Mouse (Mus musculus) ES-Bruce4 (cell line): Measurements from ENCODE around the gene Entpd7. TPM values are rescaled to one million over a fixed set of nuclear protein-coding genes. Genes with fewer than 3 reads are reported as not detected.

Experiments
- H3K27ac ChIP-seq: 2 replicates; pipeline ENCODE4 v1.5.1; 2012; ENCODE audit warnings: low read length, inconsistent platforms; ENCODE audit not compliant: insufficient read depth
- H3K27me3 ChIP-seq: 2 replicates; pipeline ENCODE4 v1.6.1; 2012; ENCODE audit warnings: mild to moderate bottlenecking, low read length, inconsistent platforms; ENCODE audit not compliant: control insufficient read depth, poor library complexity, insufficient read depth, severe bottlenecking
- H3K36me3 ChIP-seq: 2 replicates; pipeline ENCODE4 v1.6.1; 2012; ENCODE audit warnings: inconsistent platforms, mild to moderate bottlenecking, low read length, moderate library complexity; ENCODE audit not compliant: control insufficient read depth, poor library complexity, insufficient read depth, severe bottlenecking
- H3K4me1 ChIP-seq: one replicate; pipeline ENCODE4 v1.8.1; 2011; ENCODE audit warnings: low read length; ENCODE audit not compliant: control insufficient read depth, insufficient read depth
- H3K4me3 ChIP-seq: 2 replicates; pipeline ENCODE4 v1.5.1; 2011; ENCODE audit warnings: low read depth, mild to moderate bottlenecking, low read length
- H3K9ac ChIP-seq: 2 replicates; pipeline ENCODE4 v1.6.1; 2012; ENCODE audit warnings: low read depth, mild to moderate bottlenecking, inconsistent platforms; ENCODE audit not compliant: poor library complexity, severe bottlenecking
- H3K9me3 ChIP-seq: replicated peaks from 2 replicates; pipeline ENCODE4 v1.6.1; 2012; ENCODE audit warnings: mild to moderate bottlenecking, low read length, inconsistent platforms; ENCODE audit not compliant: control insufficient read depth, poor library complexity, insufficient read depth, severe bottlenecking
- CTCF ChIP-seq: IDR thresholded peaks from one replicate; pipeline ENCODE4 v1.8.1; 2011; ENCODE audit warnings: low read depth, low read length
- EP300 ChIP-seq: IDR thresholded peaks from 2 replicates; pipeline ENCODE4 v1.6.1; 2011; ENCODE audit warnings: low read depth, low read length; ENCODE audit not compliant: insufficient read depth
- POLR2A ChIP-seq: IDR thresholded peaks from one replicate; pipeline ENCODE4 v1.8.1; 2011; ENCODE audit warnings: low read length; ENCODE audit not compliant: insufficient read depth
- polyA plus RNA-seq: library from polyadenylated mRNA; stranded (reverse); fragments of >200 nt; gene quantifications from 2 replicates; pipeline ENCODE4 v1.2.4, GENCODE M21; 2011; ENCODE audit warnings: low read depth; ENCODE audit not compliant: missing spikeins, insufficient read depth, insufficient read length

Entpd7 gene
- polyA plus RNA-seq, 1 experiment, result 6.5 TPM

GRCm38 (mm10) chr19:43648343-43648742 is 41.1 kb upstream of the Entpd7 start:
- Histone ChIP-seq H3K9me3 (no peaks in the 10 kb centered on the region), H3K4me3 (no peak overlapping the region), H3K27ac (no peak overlapping the region), H3K27me3 (no peaks in the 10 kb centered on the region), H3K36me3 (no peaks in the 10 kb centered on the region), H3K9ac (no peak overlapping the region), H3K4me1 (peaks cover 6% of the 10 kb centered on the region)
- TF ChIP-seq POLR2A (no peak), EP300 (no peak), CTCF (no peak)

DNA sequence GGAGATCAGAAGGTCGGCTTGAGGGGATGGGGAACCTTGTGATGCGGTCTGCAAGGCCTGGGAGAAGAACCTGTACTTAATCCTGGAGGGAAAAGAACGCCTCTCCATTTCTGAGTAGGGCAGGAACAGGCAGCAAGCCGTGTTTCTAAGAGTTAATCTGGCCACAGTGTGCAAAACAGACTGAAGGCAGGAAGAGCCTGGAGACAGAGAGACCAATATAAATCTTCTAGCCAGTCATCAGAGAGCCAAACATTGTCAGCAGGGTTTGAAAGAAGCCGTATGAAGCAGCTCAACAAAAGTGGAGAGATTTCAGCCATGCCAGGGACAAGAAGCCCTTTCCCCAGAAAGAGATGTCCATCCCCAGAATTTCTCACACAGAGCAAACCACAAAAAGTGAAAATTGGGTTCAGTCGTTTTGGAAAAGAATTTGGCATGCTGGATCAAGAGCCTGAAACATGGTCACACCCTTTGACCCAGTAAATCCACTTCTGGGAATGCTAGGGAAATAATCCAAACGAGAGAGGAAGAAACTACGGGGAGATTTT is 38.2 kb upstream of the Entpd7 start:
- Histone ChIP-seq H3K36me3 (no peaks in the 10 kb centered on the region), H3K4me3 (no peak overlapping the region), H3K4me1 (peaks cover 4% of the 10 kb centered on the region), H3K27ac (no peak overlapping the region), H3K9me3 (no peaks in the 10 kb centered on the region), H3K9ac (no peak overlapping the region), H3K27me3 (no peaks in the 10 kb centered on the region)
- TF ChIP-seq CTCF (no peak), EP300 (no peak), POLR2A (no peak)

DNA sequence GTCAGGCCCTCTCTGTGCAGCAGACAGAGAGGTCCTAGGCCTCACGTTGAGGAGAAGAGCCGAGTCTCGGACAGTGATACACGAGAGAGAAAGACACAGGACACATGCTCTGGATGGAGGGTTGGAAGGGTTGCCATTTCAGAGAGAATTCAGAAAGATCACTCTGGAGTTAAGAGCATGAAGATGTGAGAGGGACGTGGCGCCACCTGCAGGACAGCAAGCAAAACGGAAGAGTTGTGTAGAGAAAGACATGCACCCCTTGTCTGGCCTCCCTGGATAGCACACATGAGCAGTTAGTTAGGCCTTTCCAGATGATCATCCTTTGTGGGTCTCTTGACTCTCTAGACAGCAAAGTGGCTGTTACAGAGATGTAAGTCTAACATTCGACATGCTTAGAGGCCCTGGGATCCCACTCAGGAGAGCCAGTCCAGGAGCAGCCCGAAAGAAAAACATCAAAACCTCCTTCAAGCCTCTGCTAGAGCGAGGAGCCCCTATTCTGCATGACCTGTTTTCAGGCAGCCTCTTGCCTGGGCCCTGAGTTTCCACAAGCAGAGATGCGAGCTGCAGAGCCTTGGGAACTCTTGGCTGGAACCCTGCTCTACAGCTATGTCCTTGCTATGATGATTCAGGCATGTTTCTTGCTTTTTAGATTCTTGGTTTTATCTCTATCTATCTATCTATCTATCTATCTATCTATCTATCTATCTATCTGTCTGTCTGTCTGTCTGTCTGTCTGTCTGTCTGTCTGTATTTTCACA is 33.6 kb upstream of the Entpd7 start:
- TF ChIP-seq CTCF (peak; percentile 93), POLR2A (no peak)
- Histone ChIP-seq H3K4me3 (no peak overlapping the region), H3K9ac (no peak overlapping the region), H3K9me3 (no peaks in the 10 kb centered on the region), H3K4me1 (no peaks in the 10 kb centered on the region), H3K27me3 (no peaks in the 10 kb centered on the region), H3K27ac (no peak overlapping the region), H3K36me3 (no peaks in the 10 kb centered on the region)

GRCm38 (mm10) chr19:43659632-43660031 is 29.8 kb upstream of the Entpd7 start:
- H3K9me3 ChIP-seq, result no peaks in the 10 kb centered on the region
- H3K36me3 ChIP-seq, result peaks cover 14% of the 10 kb centered on the region
- no peak overlapping the region for H3K9ac ChIP-seq
- no peak overlapping the region for H3K4me3 ChIP-seq
- H3K27me3 ChIP-seq, result no peaks in the 10 kb centered on the region
- no peaks in the 10 kb centered on the region for H3K4me1 ChIP-seq
- no peak overlapping the region for H3K27ac ChIP-seq
- TF ChIP-seq CTCF, result no peak

- peaks cover 14% of the 10 kb centered on the region for H3K36me3 ChIP-seq
- no peak overlapping the region for H3K4me3 ChIP-seq
- H3K27ac ChIP-seq, result no peak overlapping the region
Measured at GRCm38 (mm10) chr19:43660774-43661173, 28.7 kb upstream of the Entpd7 start.

DNA sequence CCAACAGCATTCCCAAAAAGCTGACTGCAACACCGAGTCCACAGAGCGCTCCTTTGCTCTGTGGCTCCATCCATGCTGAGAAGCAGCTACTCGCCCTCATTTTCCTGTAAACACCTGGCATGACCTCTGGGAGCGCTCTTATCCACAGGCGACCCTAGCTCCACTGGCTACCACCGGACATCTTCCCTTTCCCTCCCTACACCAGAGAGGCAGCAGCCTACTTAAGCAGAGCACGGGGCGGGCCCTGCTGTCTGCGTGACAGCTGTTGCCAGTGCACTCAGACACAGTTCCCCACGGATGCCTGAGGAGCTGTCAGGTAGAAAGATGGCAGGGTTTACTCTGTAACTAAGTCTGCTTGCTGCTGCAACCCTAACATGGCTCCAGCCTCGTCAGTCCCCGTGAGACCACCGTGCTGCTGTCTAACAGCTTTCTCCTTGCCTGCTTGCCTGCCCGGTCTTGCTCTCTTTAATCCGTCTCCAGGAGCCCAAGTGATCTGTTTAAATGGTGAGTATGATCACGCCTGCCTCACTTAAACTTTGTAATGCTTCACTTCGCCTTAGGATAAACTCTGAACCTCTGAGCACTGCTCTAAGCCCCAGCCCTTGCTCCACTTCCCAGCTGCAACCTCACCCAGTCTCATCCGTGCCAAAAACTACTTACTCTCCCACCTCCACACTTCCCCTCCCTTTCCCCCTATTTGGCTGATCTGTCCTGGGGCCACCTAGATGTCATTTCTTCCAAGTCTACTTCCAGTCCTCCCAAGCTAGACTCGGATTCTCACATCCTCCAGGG is 27.1 kb upstream of the Entpd7 start:
- no peaks in the 10 kb centered on the region for H3K4me1 ChIP-seq
- no peak overlapping the region for H3K9ac ChIP-seq
- H3K9me3 ChIP-seq, result no peaks in the 10 kb centered on the region
- no peaks in the 10 kb centered on the region for H3K27me3 ChIP-seq
- H3K27ac ChIP-seq, result no peak overlapping the region
- peaks cover 14% of the 10 kb centered on the region for H3K36me3 ChIP-seq
- TF ChIP-seq CTCF, result peak; percentile 61
- TF ChIP-seq POLR2A, result no peak
- no peak overlapping the region for H3K4me3 ChIP-seq

More at GRCm38 (mm10) chr19:43660774-43661173, 28.7 kb upstream of the Entpd7 start:
- no peak for TF ChIP-seq EP300
- H3K9me3 ChIP-seq, result no peaks in the 10 kb centered on the region
- no peaks in the 10 kb centered on the region for H3K4me1 ChIP-seq
- no peaks in the 10 kb centered on the region for H3K27me3 ChIP-seq
- no peak overlapping the region for H3K9ac ChIP-seq
